Mouse (Mus musculus) CH12.LX (cell line): ENCODE results near the gene Arhgap42. TPM values are rescaled to one million over a fixed set of nuclear protein-coding genes. Genes with fewer than 3 reads are reported as not detected.

Experiments
- DNase-seq: peaks from one replicate; pipeline ENCODE4 v3.0.0-alpha.2; 2013; ENCODE audit errors: extremely low read depth
- H3K27ac ChIP-seq: 2 replicates; pipeline ENCODE4 v1.5.1; 2012; ENCODE audit warnings: low read depth, mild to moderate bottlenecking, control low read depth, moderate library complexity; ENCODE audit not compliant: insufficient read depth
- H3K27me3 ChIP-seq: replicated peaks from 2 replicates; pipeline ENCODE3; 2012; ENCODE audit warnings: inconsistent platforms
- H3K36me3 ChIP-seq, 2 experiments: replicated peaks in 1 of 2; 2 replicates each; pipeline versions ENCODE3 to v1.6.1; 2012; ENCODE audit warnings: inconsistent platforms in 1 of 2, low read length in 1 of 2, mild to moderate bottlenecking in 1 of 2, mixed read lengths in 1 of 2, moderate library complexity in 1 of 2; ENCODE audit not compliant: control insufficient read depth in 1 of 2, insufficient read depth in 1 of 2
- H3K4me1 ChIP-seq, 2 experiments: 2 replicates each; pipeline ENCODE4 v1.6.1; 2012; ENCODE audit warnings: inconsistent platforms in 1 of 2, moderate library complexity in 1 of 2; ENCODE audit not compliant: insufficient read depth in 2 of 2, control insufficient read depth in 1 of 2
- H3K4me2 ChIP-seq: 2 replicates; pipeline ENCODE4 v1.6.1; 2012; ENCODE audit warnings: low read depth, mild to moderate bottlenecking, control low read depth; ENCODE audit not compliant: poor library complexity, insufficient read depth, severe bottlenecking
- H3K4me3 ChIP-seq, 3 experiments: fragments of 150-350 bp in 1 of 3; sonication (generic) in 1 of 3; replicated peaks in 1 of 3; 2 replicates each; pipeline versions ENCODE3 to v1.5.1; 2011 to 2012; ENCODE audit warnings: low read depth in 2 of 3, low read length in 2 of 3, mild to moderate bottlenecking in 2 of 3, moderate library complexity in 2 of 3, control low read depth in 1 of 3, improper control_type of control experiment in 1 of 3, inconsistent platforms in 1 of 3, mixed read lengths in 1 of 3; ENCODE audit not compliant: poor library complexity in 1 of 3
- H3K79me2 ChIP-seq: replicated peaks from 2 replicates; pipeline ENCODE4 v1.6.1; 2012; ENCODE audit warnings: mild to moderate bottlenecking, moderate library complexity; ENCODE audit not compliant: control insufficient read depth, poor library complexity, insufficient read depth, severe bottlenecking; ENCODE audit errors: extremely low read depth
- H3K9ac ChIP-seq: 2 replicates; pipeline ENCODE4 v1.6.1; 2012; ENCODE audit warnings: low read depth, mild to moderate bottlenecking, control low read depth, moderate library complexity; ENCODE audit not compliant: insufficient read depth
- H3K9me3 ChIP-seq: replicated peaks from 2 replicates; pipeline ENCODE3; 2012; ENCODE audit warnings: low read length, inconsistent platforms, mixed read lengths
- CHD1 ChIP-seq: IDR thresholded peaks from 2 replicates; pipeline ENCODE4 v1.6.1; 2012; ENCODE audit warnings: low read depth, low read length, improper control_type of control experiment, inconsistent platforms
- ELF1 ChIP-seq: IDR thresholded peaks from 2 replicates; pipeline ENCODE4 v1.6.1; 2014; ENCODE audit warnings: low read depth, mild to moderate bottlenecking, inconsistent platforms, low read length, improper control_type of control experiment
- EP300 ChIP-seq: IDR thresholded peaks from 2 replicates; pipeline ENCODE4 v1.6.1; 2011; ENCODE audit warnings: low read length, improper control_type of control experiment
- ETS1 ChIP-seq: conservative IDR thresholded peaks from 2 replicates; pipeline ENCODE4 v1.6.1; 2012; ENCODE audit warnings: low read depth, mild to moderate bottlenecking, inconsistent platforms, low read length, improper control_type of control experiment, moderate library complexity
- IRF4 ChIP-seq: IDR thresholded peaks from 2 replicates; pipeline ENCODE4 v1.6.1; 2014; ENCODE audit warnings: low read depth, mild to moderate bottlenecking, inconsistent platforms, low read length, improper control_type of control experiment
- JUND ChIP-seq: conservative IDR thresholded peaks from 2 replicates; pipeline ENCODE4 v1.6.1; 2011; ENCODE audit warnings: low read depth, low read length, improper control_type of control experiment
- MAFK ChIP-seq: IDR thresholded peaks from 2 replicates; pipeline ENCODE4 v1.6.1; 2011; ENCODE audit warnings: low read length, improper control_type of control experiment; ENCODE audit not compliant: insufficient replicate concordance
- MAZ ChIP-seq: IDR thresholded peaks from 2 replicates; pipeline ENCODE4 v1.6.1; 2012; ENCODE audit warnings: low read depth, mild to moderate bottlenecking, inconsistent platforms, low read length, improper control_type of control experiment, moderate library complexity
- MXI1 ChIP-seq: IDR thresholded peaks from 2 replicates; pipeline ENCODE4 v1.6.1; 2011; ENCODE audit warnings: mild to moderate bottlenecking, low read depth, low read length, improper control_type of control experiment
- MYC ChIP-seq: IDR thresholded peaks from 2 replicates; pipeline ENCODE4 v1.6.1; 2011; ENCODE audit warnings: low read depth, mild to moderate bottlenecking, improper control_type of control experiment, low read length
- NELFE ChIP-seq: IDR thresholded peaks from 2 replicates; pipeline ENCODE4 v1.6.1; 2011; ENCODE audit warnings: low read depth, low read length, improper control_type of control experiment
- PAX5 ChIP-seq: IDR thresholded peaks from 2 replicates; pipeline ENCODE4 v1.6.1; 2012; ENCODE audit warnings: low read length, inconsistent platforms, mixed read lengths
- POLR2AphosphoS2 ChIP-seq: IDR thresholded peaks from 2 replicates; pipeline ENCODE4 v1.6.1; 2011; ENCODE audit warnings: low read depth, low read length, improper control_type of control experiment
- RAD21 ChIP-seq: IDR thresholded peaks from 2 replicates; pipeline ENCODE4 v1.6.1; 2011; ENCODE audit warnings: low read depth, mild to moderate bottlenecking, low read length, improper control_type of control experiment, moderate library complexity
- SIN3A ChIP-seq: IDR thresholded peaks from 2 replicates; pipeline ENCODE4 v1.6.1; 2012; ENCODE audit warnings: low read length, improper control_type of control experiment, inconsistent platforms
- SMC3 ChIP-seq: IDR thresholded peaks from 2 replicates; pipeline ENCODE4 v1.6.1; 2011; ENCODE audit warnings: low read depth, low read length, improper control_type of control experiment
- TBP ChIP-seq: conservative IDR thresholded peaks from 2 replicates; pipeline ENCODE4 v1.6.1; 2011; ENCODE audit warnings: low read depth, low read length, improper control_type of control experiment
- UBTF ChIP-seq: IDR thresholded peaks from 2 replicates; pipeline ENCODE4 v1.6.1; 2012; ENCODE audit warnings: low read depth, mild to moderate bottlenecking, inconsistent platforms, low read length, improper control_type of control experiment, moderate library complexity
- USF1 ChIP-seq: IDR thresholded peaks from 2 replicates; pipeline ENCODE4 v1.6.1; 2014; ENCODE audit warnings: low read depth, mild to moderate bottlenecking, inconsistent platforms, low read length, improper control_type of control experiment
- USF2 ChIP-seq: conservative IDR thresholded peaks from 2 replicates; pipeline ENCODE4 v1.6.1; 2011; ENCODE audit warnings: low read depth, low read length, improper control_type of control experiment
- ZNF384 ChIP-seq: IDR thresholded peaks from 2 replicates; pipeline ENCODE4 v1.6.1; 2012; ENCODE audit warnings: low read depth, low read length, improper control_type of control experiment, inconsistent platforms
- dilution Hi-C: fragments of 300-500 bp; cut with MboI; formaldehyde crosslinking; loops from 2 replicates; pipeline ENCODE4 v1.14.3; 2020; ENCODE audit warnings: low sequenced_read_pairs; ENCODE audit not compliant: extremely low pct_unique_long_range_greater_than_20kb, extremely low pct_ligation_motif_present
- in situ Hi-C: fragments of 300-500 bp; cut with MboI; formaldehyde crosslinking; loops from 3 replicates; pipeline ENCODE4 v1.14.3; 2019; ENCODE audit warnings: low sequenced_read_pairs, low pct_ligation_motif_present, low pct_unique_long_range_greater_than_20kb, mixed read lengths
- polyA plus RNA-seq: library from polyadenylated mRNA; unstranded; fragments of >175 nt; gene quantifications from 2 replicates; pipeline ENCODE4 v1.2.1, GENCODE M21; 2012; ENCODE audit warnings: low read depth; ENCODE audit not compliant: insufficient read length
- total RNA-seq, 2 experiments: library from RNA; depleted of rRNA; stranded (reverse); fragments of 300-350 nt in 1 of 2; fragments of >200 nt in 1 of 2; gene quantifications; 2 replicates each; pipeline ENCODE4 v1.2.3; 2012 to 2014

The Arhgap42 gene
- total and polyA plus RNA-seq, 3 experiments: not detected

DNA sequence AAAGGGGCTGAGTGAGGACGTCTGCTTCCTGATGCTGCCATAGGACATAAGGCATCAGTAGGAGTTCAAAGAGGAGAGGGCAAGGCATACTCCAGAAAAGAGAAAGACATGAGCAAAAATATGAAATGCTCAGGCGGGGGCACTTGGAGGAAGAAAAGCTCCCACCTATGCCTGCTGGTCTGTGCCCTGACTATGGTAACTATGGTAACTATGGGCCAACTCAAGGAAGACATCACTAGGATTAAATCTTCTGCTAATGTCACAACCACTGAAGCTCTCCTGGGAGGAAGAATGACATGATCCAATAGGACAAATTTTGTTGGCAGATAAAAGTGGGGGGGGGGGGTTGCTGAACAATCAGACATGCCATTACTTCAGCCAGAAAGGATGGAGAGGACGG, 124.6 kb downstream of the Arhgap42 start:
- Histone ChIP-seq H3K27me3 (no peaks in the 10 kb centered on the region), H3K79me2 (no peaks in the 10 kb centered on the region), H3K4me1 (no peaks in the 10 kb centered on the region), H3K9me3 (no peaks in the 10 kb centered on the region), H3K9ac (no peak overlapping the region), H3K27ac (no peak overlapping the region), H3K4me2 (no peak overlapping the region), H3K4me3 (no peak overlapping the region), H3K36me3 (no peaks in the 10 kb centered on the region)
- no peak for DNase-seq
- in situ Hi-C loops (no loop called here), dilution Hi-C loops (no loop called here)
- no peak for TF ChIP-seq SMC3
- no peak for TF ChIP-seq MXI1
- TF ChIP-seq MAZ: no peak
- TF ChIP-seq CHD1: no peak
- TF ChIP-seq POLR2AphosphoS2: no peak
- no peak for TF ChIP-seq SIN3A
- no peak for TF ChIP-seq MYC
- no peak for TF ChIP-seq ELF1
- no peak for TF ChIP-seq ETS1
- TF ChIP-seq TBP: no peak
- no peak for TF ChIP-seq USF1
- TF ChIP-seq PAX5: no peak
- TF ChIP-seq JUND: no peak
- TF ChIP-seq IRF4: no peak
- no peak for TF ChIP-seq EP300
- TF ChIP-seq NELFE: no peak
- TF ChIP-seq UBTF: no peak
- no peak for TF ChIP-seq RAD21
- no peak for TF ChIP-seq MAFK
- TF ChIP-seq ZNF384: no peak

DNA sequence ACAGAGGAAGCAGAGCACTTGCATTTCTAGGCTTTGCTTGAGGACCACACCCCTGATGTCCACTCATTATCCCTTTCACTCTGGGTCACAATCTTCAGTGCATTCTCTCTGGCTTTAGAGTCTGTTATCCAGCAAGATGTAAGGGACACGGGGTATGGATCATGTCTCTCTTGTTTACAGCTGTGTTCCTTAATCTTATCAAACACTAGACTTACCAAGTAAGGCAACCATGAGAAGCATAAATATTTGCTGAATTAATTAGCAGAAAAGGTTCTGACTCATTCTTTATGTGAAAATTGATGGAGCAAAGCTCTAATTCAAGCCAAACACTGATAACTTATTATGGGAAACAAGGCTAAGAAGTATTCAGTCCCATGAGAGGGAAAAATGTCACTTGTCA, 125.1 kb downstream of the Arhgap42 start:
- no peak for DNase-seq
- H3K79me2 ChIP-seq: no peaks in the 10 kb centered on the region
- H3K4me3 ChIP-seq: no peak overlapping the region
- no peaks in the 10 kb centered on the region for H3K9me3 ChIP-seq
- dilution Hi-C loops: no loop called here
- no peak overlapping the region for H3K27ac ChIP-seq
- no peaks in the 10 kb centered on the region for H3K36me3 ChIP-seq
- H3K4me1 ChIP-seq: no peaks in the 10 kb centered on the region
- no peaks in the 10 kb centered on the region for H3K27me3 ChIP-seq
- TF ChIP-seq USF2: no peak
- H3K4me2 ChIP-seq: no peak overlapping the region
- in situ Hi-C loops: no loop called here
- H3K9ac ChIP-seq: no peak overlapping the region
